Mouse (Mus musculus): ENCODE measurements around the gene Trim8. TPM values are rescaled to one million over a fixed set of nuclear protein-coding genes. Genes with fewer than 3 reads are reported as not detected.

Trim8 gene
- polyA plus RNA-seq, 1 experiment = 14.2 TPM

DNA sequence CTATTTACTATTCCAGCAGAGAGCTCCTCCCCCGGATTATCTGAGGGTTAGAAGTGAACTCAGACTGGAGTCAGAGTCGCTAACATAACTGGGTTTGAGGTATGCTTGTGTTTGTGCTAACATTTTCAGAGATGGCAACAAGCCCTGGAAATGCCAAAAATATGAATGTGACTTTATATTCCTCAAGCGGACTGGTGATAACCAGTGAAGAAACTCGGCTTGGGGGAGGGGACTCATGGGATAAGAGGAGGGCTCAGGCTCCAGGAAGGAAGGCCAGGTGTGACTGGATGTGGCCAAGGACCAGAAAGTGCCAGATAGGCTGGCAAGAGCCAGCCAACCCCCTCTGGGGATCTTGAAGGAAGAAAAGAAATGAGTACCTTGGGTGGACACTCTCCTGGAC, 19.7 kb upstream of the Trim8 start:
- H3K36me3 ChIP-seq (ENCODE audit: control insufficient read depth, insufficient read depth, low read length, poor library complexity, severe bottlenecking) = no peaks in the 10 kb centered on the region
- H3K9me3 ChIP-seq (replicated peaks; ENCODE audit: control insufficient read depth, insufficient read depth, low read length, poor library complexity, severe bottlenecking) = no peaks in the 10 kb centered on the region
- TF ChIP-seq EP300 (IDR thresholded peaks at IDR 0.05; ENCODE audit: insufficient read depth, low read depth, low read length) = no peak
- no peak for TF ChIP-seq CTCF (IDR thresholded peaks at IDR 0.05; ENCODE audit: low read depth, low read length)
- TF ChIP-seq POLR2A (IDR thresholded peaks at IDR 0.05; ENCODE audit: insufficient read depth, low read length) = no peak
- H3K4me1 ChIP-seq (ENCODE audit: control insufficient read depth, insufficient read depth, low read length) = peaks cover 22% of the 10 kb centered on the region
- H3K9ac ChIP-seq (ENCODE audit: low read depth, poor library complexity, severe bottlenecking) = no peak overlapping the region
- H3K27me3 ChIP-seq (ENCODE audit: control insufficient read depth, insufficient read depth, low read length, poor library complexity, severe bottlenecking) = no peaks in the 10 kb centered on the region
- H3K27ac ChIP-seq (ENCODE audit: insufficient read depth, low read length) = no peak overlapping the region
- H3K4me3 ChIP-seq (ENCODE audit: low read depth, low read length) = no peak overlapping the region

GRCm38 (mm10) chr19:46482896-46483516, 18.5 kb upstream of the Trim8 start:
- H3K27me3 ChIP-seq (ENCODE audit: control insufficient read depth, insufficient read depth, low read length, poor library complexity, severe bottlenecking) = no peaks in the 10 kb centered on the region
- no peak overlapping the region for H3K4me3 ChIP-seq (ENCODE audit: low read depth, low read length)
- no peak overlapping the region for H3K27ac ChIP-seq (ENCODE audit: insufficient read depth, low read length)
- H3K9ac ChIP-seq (ENCODE audit: low read depth, poor library complexity, severe bottlenecking) = no peak overlapping the region
- H3K4me1 ChIP-seq (ENCODE audit: control insufficient read depth, insufficient read depth, low read length) = peaks cover 20% of the 10 kb centered on the region
- H3K9me3 ChIP-seq (replicated peaks; ENCODE audit: control insufficient read depth, insufficient read depth, low read length, poor library complexity, severe bottlenecking) = no peaks in the 10 kb centered on the region
- H3K36me3 ChIP-seq (ENCODE audit: control insufficient read depth, insufficient read depth, low read length, poor library complexity, severe bottlenecking) = no peaks in the 10 kb centered on the region
- TF ChIP-seq CTCF (IDR thresholded peaks at IDR 0.05; ENCODE audit: low read depth, low read length) = no peak
- TF ChIP-seq EP300 (IDR thresholded peaks at IDR 0.05; ENCODE audit: insufficient read depth, low read depth, low read length) = no peak
- no peak for TF ChIP-seq POLR2A (IDR thresholded peaks at IDR 0.05; ENCODE audit: insufficient read depth, low read length)

DNA sequence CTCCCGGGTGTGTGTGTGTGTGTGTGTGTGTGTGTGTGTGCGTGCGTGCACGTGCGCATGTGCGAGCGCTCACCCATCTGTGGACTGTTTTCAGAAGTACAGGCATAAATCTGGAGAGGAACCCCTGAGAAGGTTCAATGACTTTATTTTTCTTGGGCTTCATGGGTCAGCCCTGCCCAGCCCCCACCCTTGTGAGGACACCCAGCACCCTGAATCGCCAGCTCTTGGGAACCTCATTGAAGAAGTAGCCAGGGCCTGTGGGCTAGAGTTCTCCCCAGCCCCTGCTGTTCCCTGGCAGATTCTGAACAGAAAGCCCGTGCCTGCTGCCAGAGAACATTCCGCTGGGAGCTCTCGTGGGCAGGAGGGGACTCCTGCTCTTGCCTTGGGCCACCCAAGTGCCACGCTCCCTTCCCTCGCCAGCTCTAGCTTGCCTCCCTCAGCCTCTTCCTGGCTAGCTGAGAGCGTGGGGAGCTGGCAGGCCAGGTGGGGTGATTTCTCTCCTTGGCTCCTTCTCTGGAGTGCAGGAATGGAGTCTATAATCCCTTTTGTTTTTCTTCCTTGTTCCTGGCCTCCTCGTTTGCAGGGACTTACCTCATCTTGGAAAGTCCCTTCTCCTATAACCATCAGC, 17.7 kb upstream of the Trim8 start:
- Histone ChIP-seq H3K36me3 (ENCODE audit: control insufficient read depth, insufficient read depth, low read length, poor library complexity, severe bottlenecking) (no peaks in the 10 kb centered on the region), H3K27ac (ENCODE audit: insufficient read depth, low read length) (no peak overlapping the region), H3K9me3 (replicated peaks; ENCODE audit: control insufficient read depth, insufficient read depth, low read length, poor library complexity, severe bottlenecking) (no peaks in the 10 kb centered on the region), H3K9ac (ENCODE audit: low read depth, poor library complexity, severe bottlenecking) (no peak overlapping the region), H3K4me3 (ENCODE audit: low read depth, low read length) (no peak overlapping the region), H3K27me3 (ENCODE audit: control insufficient read depth, insufficient read depth, low read length, poor library complexity, severe bottlenecking) (no peaks in the 10 kb centered on the region), H3K4me1 (ENCODE audit: control insufficient read depth, insufficient read depth, low read length) (peaks cover 14% of the 10 kb centered on the region)
- no peak for TF ChIP-seq CTCF (IDR thresholded peaks at IDR 0.05; ENCODE audit: low read depth, low read length)
- TF ChIP-seq EP300 (IDR thresholded peaks at IDR 0.05; ENCODE audit: insufficient read depth, low read depth, low read length) = no peak
- TF ChIP-seq POLR2A (IDR thresholded peaks at IDR 0.05; ENCODE audit: insufficient read depth, low read length) = no peak

GRCm38 (mm10) chr19:46484518-46484917, 17.0 kb upstream of the Trim8 start:
- Histone ChIP-seq H3K27me3 (ENCODE audit: control insufficient read depth, insufficient read depth, low read length, poor library complexity, severe bottlenecking) (no peaks in the 10 kb centered on the region), H3K9me3 (replicated peaks; ENCODE audit: control insufficient read depth, insufficient read depth, low read length, poor library complexity, severe bottlenecking) (no peaks in the 10 kb centered on the region), H3K9ac (ENCODE audit: low read depth, poor library complexity, severe bottlenecking) (no peak overlapping the region), H3K36me3 (ENCODE audit: control insufficient read depth, insufficient read depth, low read length, poor library complexity, severe bottlenecking) (no peaks in the 10 kb centered on the region), H3K4me3 (ENCODE audit: low read depth, low read length) (no peak overlapping the region), H3K27ac (ENCODE audit: insufficient read depth, low read length) (no peak overlapping the region), H3K4me1 (ENCODE audit: control insufficient read depth, insufficient read depth, low read length) (peaks cover 14% of the 10 kb centered on the region)
- TF ChIP-seq EP300 (IDR thresholded peaks at IDR 0.05; ENCODE audit: insufficient read depth, low read depth, low read length) (no peak), CTCF (IDR thresholded peaks at IDR 0.05; ENCODE audit: low read depth, low read length) (no peak), POLR2A (IDR thresholded peaks at IDR 0.05; ENCODE audit: insufficient read depth, low read length) (no peak)

DNA sequence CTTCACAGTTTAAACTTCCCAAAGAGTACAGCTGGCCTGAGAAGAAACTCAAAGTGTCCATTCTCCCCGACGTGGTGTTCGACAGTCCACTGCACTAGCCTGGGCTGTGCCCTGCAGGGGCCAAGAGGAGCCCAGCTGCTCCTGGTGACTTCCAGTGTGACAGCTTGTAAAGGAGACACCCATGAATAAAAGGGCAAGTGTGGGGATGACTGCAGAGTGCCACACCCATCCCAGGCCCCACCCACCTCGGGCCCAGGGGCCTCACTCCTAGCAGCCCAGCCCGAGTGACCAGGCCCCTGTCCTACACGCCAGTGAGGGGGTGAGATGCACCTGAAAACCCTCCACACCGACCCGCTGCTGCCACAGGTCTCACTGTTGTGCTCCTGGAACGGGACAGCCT, 15.7 kb upstream of the Trim8 start:
- H3K4me3 ChIP-seq (ENCODE audit: low read depth, low read length) = no peak overlapping the region
- TF ChIP-seq CTCF (IDR thresholded peaks at IDR 0.05; ENCODE audit: low read depth, low read length) (no peak), POLR2A (IDR thresholded peaks at IDR 0.05; ENCODE audit: insufficient read depth, low read length) (no peak), EP300 (IDR thresholded peaks at IDR 0.05; ENCODE audit: insufficient read depth, low read depth, low read length) (no peak)
- H3K9me3 ChIP-seq (replicated peaks; ENCODE audit: control insufficient read depth, insufficient read depth, low read length, poor library complexity, severe bottlenecking) = no peaks in the 10 kb centered on the region
- H3K27ac ChIP-seq (ENCODE audit: insufficient read depth, low read length) = no peak overlapping the region
- peaks cover 12% of the 10 kb centered on the region for H3K4me1 ChIP-seq (ENCODE audit: control insufficient read depth, insufficient read depth, low read length)
- H3K9ac ChIP-seq (ENCODE audit: low read depth, poor library complexity, severe bottlenecking) = no peak overlapping the region
- no peaks in the 10 kb centered on the region for H3K36me3 ChIP-seq (ENCODE audit: control insufficient read depth, insufficient read depth, low read length, poor library complexity, severe bottlenecking)
- no peaks in the 10 kb centered on the region for H3K27me3 ChIP-seq (ENCODE audit: control insufficient read depth, insufficient read depth, low read length, poor library complexity, severe bottlenecking)

DNA sequence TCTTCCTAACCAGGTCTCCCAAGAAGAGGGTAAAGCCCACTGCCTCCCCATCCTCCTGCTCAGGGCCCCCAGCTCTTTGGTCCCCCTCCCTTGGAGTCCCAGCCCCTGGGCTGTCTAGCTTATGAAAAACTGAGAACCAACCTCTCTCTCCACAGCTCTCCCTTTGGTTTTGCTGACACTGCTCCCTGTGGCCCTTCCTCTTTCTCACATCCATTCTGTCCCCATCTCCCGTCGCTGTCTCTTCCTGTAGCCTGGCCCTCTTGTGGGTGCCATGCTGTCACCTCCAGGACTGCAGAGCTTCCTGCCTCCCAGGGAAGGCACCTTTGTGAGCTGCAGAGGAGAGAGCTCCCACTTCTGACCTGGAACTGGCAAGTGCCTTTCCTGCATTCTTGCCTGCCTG, 14.8 kb upstream of the Trim8 start:
- no peak overlapping the region for H3K9ac ChIP-seq (ENCODE audit: low read depth, poor library complexity, severe bottlenecking)
- H3K27ac ChIP-seq (ENCODE audit: insufficient read depth, low read length) = no peak overlapping the region
- H3K36me3 ChIP-seq (ENCODE audit: control insufficient read depth, insufficient read depth, low read length, poor library complexity, severe bottlenecking) = no peaks in the 10 kb centered on the region
- no peak overlapping the region for H3K4me3 ChIP-seq (ENCODE audit: low read depth, low read length)
- H3K27me3 ChIP-seq (ENCODE audit: control insufficient read depth, insufficient read depth, low read length, poor library complexity, severe bottlenecking) = no peaks in the 10 kb centered on the region
- no peaks in the 10 kb centered on the region for H3K9me3 ChIP-seq (replicated peaks; ENCODE audit: control insufficient read depth, insufficient read depth, low read length, poor library complexity, severe bottlenecking)
- TF ChIP-seq POLR2A (IDR thresholded peaks at IDR 0.05; ENCODE audit: insufficient read depth, low read length) (no peak), EP300 (IDR thresholded peaks at IDR 0.05; ENCODE audit: insufficient read depth, low read depth, low read length) (no peak), CTCF (IDR thresholded peaks at IDR 0.05; ENCODE audit: low read depth, low read length) (no peak)
- peaks cover 12% of the 10 kb centered on the region for H3K4me1 ChIP-seq (ENCODE audit: control insufficient read depth, insufficient read depth, low read length)
